Mouse (Mus musculus): ENCODE measurements around the gene Gstm2. TPM values are rescaled to one million over a fixed set of nuclear protein-coding genes. Genes with fewer than 3 reads are reported as not detected.
"Not testable (repeated sequence)": the region's sequence is repeated elsewhere in the genome, so short reads cannot be mapped to it uniquely, and the experiment has no call there.

Gene Gstm2
- polyA plus RNA-seq, 2 experiments: 3.4 to 4.8 TPM

DNA sequence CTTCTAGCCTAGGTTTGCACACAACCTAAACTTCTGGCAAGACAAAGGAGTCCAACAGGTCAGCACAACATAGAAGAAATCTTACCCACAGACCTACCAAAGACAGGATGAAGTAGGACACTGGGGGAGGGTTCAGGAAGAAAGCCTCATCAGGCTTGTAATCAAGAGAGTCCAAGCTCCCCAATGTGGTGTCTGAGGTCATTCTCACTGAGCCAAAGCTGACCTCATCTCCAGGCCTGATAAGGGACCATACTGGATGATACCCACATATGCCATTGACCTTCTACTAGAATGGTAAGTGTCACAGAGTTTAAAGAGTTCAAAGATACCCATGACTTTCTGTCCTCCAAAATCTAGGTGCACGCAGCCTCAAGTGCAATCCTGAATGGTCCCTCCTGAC, 12.0 kb downstream of the Gstm2 start:
- DNase-seq (ENCODE audit: low read depth in 3 of 3, low spot score in 3 of 3): no peak
- Histone ChIP-seq H3K27ac (no peak overlapping the region), H3K36me3 (replicated peaks; ENCODE audit: control insufficient read depth, insufficient read depth, low read depth) (no peaks in the 10 kb centered on the region), H3K4me2 (ENCODE audit: low read depth) (no peak overlapping the region), H3K27me3 (ENCODE audit: control insufficient read depth, insufficient read depth, low read length) (no peaks in the 10 kb centered on the region), H3K4me1 (replicated peaks; ENCODE audit: control insufficient read depth in 2 of 2, insufficient read depth in 2 of 2, low read length in 1 of 2) (peaks cover 0 to 16% of the 10 kb centered on the region in 2 experiments; a peak in 2 of 4 replicates), H3K9me3 (ENCODE audit: control insufficient read depth, low read length) (no peaks in the 10 kb centered on the region), H3K9ac (replicated peaks) (no peak overlapping the region), H3K4me3 (ENCODE audit: insufficient read depth in 1 of 2, low read depth in 2 of 2, low read length in 2 of 2) (no peak overlapping the region)
- no peak for ATAC-seq (ENCODE audit: insufficient read depth)
- TF ChIP-seq CTCF (IDR thresholded peaks at IDR 0.05; ENCODE audit: low read depth): no peak
- no peak for TF ChIP-seq EP300 (IDR thresholded peaks at IDR 0.05; ENCODE audit: low read depth)
- 75% methylated on average over 1 of the region's 1 CpGs for WGBS (ENCODE audit: insufficient replicate concordance)

DNA sequence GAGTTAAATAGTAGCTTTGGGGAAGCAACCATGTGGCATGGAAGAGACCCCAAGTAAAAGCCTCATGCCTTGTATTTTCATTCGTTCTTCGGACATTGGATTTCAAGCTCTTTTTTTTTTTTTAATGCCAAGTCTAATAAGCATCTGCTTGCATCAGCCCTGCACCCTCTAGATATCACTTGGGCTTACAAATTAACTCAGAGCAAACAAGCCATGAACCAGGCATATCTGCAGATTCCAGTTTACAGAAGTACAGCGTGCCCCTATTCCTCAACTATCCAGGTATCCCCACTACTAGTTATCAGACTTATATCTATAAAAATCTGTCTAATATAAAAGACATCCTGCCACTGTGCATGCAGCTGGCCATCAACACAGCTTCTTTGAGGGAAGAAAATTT, 14.2 kb downstream of the Gstm2 start:
- Histone ChIP-seq H3K4me1 (replicated peaks; ENCODE audit: control insufficient read depth in 2 of 2, insufficient read depth in 2 of 2, low read length in 1 of 2) (peaks cover 0 to 11% of the 10 kb centered on the region in 2 experiments; a peak in 2 of 4 replicates), H3K9ac (replicated peaks) (no peak overlapping the region), H3K4me2 (ENCODE audit: low read depth) (no peak overlapping the region), H3K9me3 (ENCODE audit: control insufficient read depth, low read length) (no peaks in the 10 kb centered on the region), H3K27me3 (ENCODE audit: control insufficient read depth, insufficient read depth, low read length) (no peaks in the 10 kb centered on the region), H3K36me3 (replicated peaks; ENCODE audit: control insufficient read depth, insufficient read depth, low read depth) (no peaks in the 10 kb centered on the region), H3K4me3 (ENCODE audit: insufficient read depth in 1 of 2, low read depth in 2 of 2, low read length in 2 of 2) (no peak overlapping the region), H3K27ac (no peak overlapping the region)
- no peak for TF ChIP-seq CTCF (IDR thresholded peaks at IDR 0.05; ENCODE audit: low read depth)
- TF ChIP-seq EP300 (IDR thresholded peaks at IDR 0.05; ENCODE audit: low read depth): no peak
- WGBS (ENCODE audit: insufficient replicate concordance): 60% methylated on average over 3 of the region's 3 CpGs
- DNase-seq (ENCODE audit: low read depth in 3 of 3, low spot score in 3 of 3) (no peak), ATAC-seq (ENCODE audit: insufficient read depth) (no peak)

- not testable (repeated sequence) for H3K27me3 ChIP-seq (ENCODE audit: control insufficient read depth, insufficient read depth, low read length); H3K4me2 ChIP-seq (ENCODE audit: low read depth); H3K36me3 ChIP-seq (replicated peaks; ENCODE audit: control insufficient read depth, insufficient read depth, low read depth); H3K4me3 ChIP-seq (ENCODE audit: insufficient read depth in 1 of 2, low read depth in 2 of 2, low read length in 2 of 2); H3K27ac ChIP-seq; ATAC-seq (ENCODE audit: insufficient read depth); DNase-seq (ENCODE audit: low read depth in 3 of 3, low spot score in 3 of 3); H3K9me3 ChIP-seq (ENCODE audit: control insufficient read depth, low read length); H3K9ac ChIP-seq (replicated peaks)
- peaks cover 0 to 11% of the 10 kb centered on the region in 2 experiments; a peak in 2 of 4 replicates for H3K4me1 ChIP-seq (replicated peaks; ENCODE audit: control insufficient read depth in 2 of 2, insufficient read depth in 2 of 2, low read length in 1 of 2)
- 41% methylated on average over 3 of the region's 3 CpGs for WGBS (ENCODE audit: insufficient replicate concordance)
Measured at GRCm38 (mm10) chr3:107971101-107971500, 15.2 kb downstream of the Gstm2 start.

DNA sequence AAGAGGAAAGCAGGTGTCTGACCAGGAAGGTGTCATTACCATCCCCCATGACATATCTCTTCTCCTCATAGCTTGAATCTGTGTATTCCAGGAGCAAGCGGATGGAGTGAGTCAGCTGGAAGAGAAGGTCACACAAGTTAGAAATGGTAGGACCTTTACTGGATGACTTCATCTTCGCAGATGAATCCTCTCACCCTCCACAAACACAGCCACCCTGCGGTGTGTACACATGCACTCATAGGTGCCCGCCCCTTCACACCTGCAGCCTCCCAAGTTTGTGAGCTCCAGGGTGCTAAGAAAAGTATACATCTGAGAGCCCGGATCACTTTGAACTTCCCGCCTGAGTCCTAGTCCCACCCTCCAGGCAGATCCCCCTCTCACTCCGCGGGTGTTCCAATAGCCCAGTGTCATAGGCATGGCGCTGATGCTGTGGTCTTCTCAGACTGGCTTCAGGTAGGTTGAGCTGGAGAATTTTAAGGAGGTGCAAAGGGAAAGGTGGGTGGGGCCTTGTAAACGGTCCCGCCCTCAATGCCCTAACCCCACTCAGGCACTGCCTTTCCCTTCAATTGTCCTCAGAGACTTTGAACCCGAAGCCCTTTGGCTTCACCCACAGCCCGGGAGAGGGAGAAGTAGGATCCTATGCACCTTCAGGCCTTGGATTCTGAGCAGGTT, 17.4 kb downstream of the Gstm2 start, which contains the start of gene Gstm3:
Gene Gstm3, minus strand, starts transcription at position 560 of the 672 bp plus-strand sequence.
- H3K4me2 ChIP-seq (ENCODE audit: low read depth): no peak within 1 kb of the TSS; the same call in 1 of the 2 replicates

DNA sequence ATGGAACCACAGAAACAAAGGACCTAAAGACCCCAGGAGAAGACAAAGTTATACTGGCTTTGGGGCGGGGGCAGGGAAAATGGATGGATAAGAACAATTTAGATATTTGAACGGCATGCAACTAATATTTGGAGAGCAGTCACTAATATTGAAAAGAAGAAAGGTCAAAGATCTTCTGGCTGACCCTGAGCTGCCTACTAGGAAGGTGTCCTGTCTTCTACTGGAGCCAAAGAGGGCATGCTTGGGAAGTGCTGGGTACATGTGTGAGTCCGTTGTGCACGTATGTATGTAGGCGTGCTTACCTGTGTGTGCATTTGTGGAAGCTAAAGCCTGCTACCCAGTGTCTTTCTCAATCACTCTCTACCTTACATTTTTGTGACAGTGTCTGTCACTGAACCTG, 19.6 kb downstream of the Gstm2 start:
- Histone ChIP-seq H3K27ac (no peak overlapping the region), H3K4me3 (ENCODE audit: insufficient read depth in 1 of 2, low read depth in 2 of 2, low read length in 2 of 2) (no peak overlapping the region), H3K4me1 (replicated peaks; ENCODE audit: control insufficient read depth in 2 of 2, insufficient read depth in 2 of 2, low read length in 1 of 2) (peaks cover 7 to 14% of the 10 kb centered on the region in 2 experiments), H3K9me3 (ENCODE audit: control insufficient read depth, low read length) (no peaks in the 10 kb centered on the region), H3K36me3 (replicated peaks; ENCODE audit: control insufficient read depth, insufficient read depth, low read depth) (no peaks in the 10 kb centered on the region), H3K9ac (replicated peaks) (no peak overlapping the region), H3K4me2 (ENCODE audit: low read depth) (no peak overlapping the region), H3K27me3 (ENCODE audit: control insufficient read depth, insufficient read depth, low read length) (no peaks in the 10 kb centered on the region)
- DNase-seq (ENCODE audit: low read depth in 3 of 3, low spot score in 3 of 3) (no peak), ATAC-seq (ENCODE audit: insufficient read depth) (no peak)
- WGBS (ENCODE audit: insufficient replicate concordance): 89% methylated on average over 5 of the region's 5 CpGs
- TF ChIP-seq CTCF (IDR thresholded peaks at IDR 0.05; ENCODE audit: low read depth) (no peak), EP300 (IDR thresholded peaks at IDR 0.05; ENCODE audit: low read depth) (no peak)

More for the DNA sequence above, 17.4 kb downstream of the Gstm2 start, which contains the start of gene Gstm3:
- H3K27me3 ChIP-seq (ENCODE audit: control insufficient read depth, insufficient read depth, low read length): no peaks in the 10 kb centered on the region
- ATAC-seq (ENCODE audit: insufficient read depth) (peak; percentile 48), DNase-seq (ENCODE audit: low read depth in 3 of 3, low spot score in 3 of 3) (no peak)
- H3K36me3 ChIP-seq (replicated peaks; ENCODE audit: control insufficient read depth, insufficient read depth, low read depth): no peaks in the 10 kb centered on the region
- peaks cover 7 to 22% of the 10 kb centered on the region in 2 experiments for H3K4me1 ChIP-seq (replicated peaks; ENCODE audit: control insufficient read depth in 2 of 2, insufficient read depth in 2 of 2, low read length in 1 of 2)
- no peaks in the 10 kb centered on the region for H3K9me3 ChIP-seq (ENCODE audit: control insufficient read depth, low read length)
- H3K27ac ChIP-seq: no peak within 1 kb of the TSS
- TF ChIP-seq EP300 (IDR thresholded peaks at IDR 0.05; ENCODE audit: low read depth): no peak
- H3K9ac ChIP-seq (replicated peaks): no peak within 1 kb of the TSS
- H3K4me3 ChIP-seq (ENCODE audit: insufficient read depth in 1 of 2, low read depth in 2 of 2, low read length in 2 of 2): no peak within 1 kb of the TSS
- 49% methylated on average over 13 of the region's 13 CpGs for WGBS (ENCODE audit: insufficient replicate concordance)

Measured in liver, embryonic 14.5 days (tissue).